Mouse (Mus musculus) kidney, embryonic 16.5 days (tissue): ENCODE data around the gene Kansl2. TPM values are rescaled to one million over a fixed set of nuclear protein-coding genes. Genes with fewer than 3 reads are reported as not detected.

Source experiments
- ATAC-seq: fragments of 200-750 bp; cut with Nextera tagmentation; 2 replicates; pipeline ENCODE4 v1.8.0; 2017; ENCODE audit warnings: moderate TSS enrichment; ENCODE audit not compliant: low FRiP score, low TSS enrichment
- H3K27ac ChIP-seq: fragments of 300-500 bp; sonication (generic); 2 replicates; pipeline ENCODE4 v1.5.1; 2014; ENCODE audit warnings: low read length
- H3K27me3 ChIP-seq: fragments of 300-500 bp; sonication (generic); 2 replicates; pipeline ENCODE4 v1.6.1; 2014; ENCODE audit warnings: low read length, control low read depth, mixed read lengths; ENCODE audit not compliant: insufficient read depth
- H3K36me3 ChIP-seq: fragments of 300-500 bp; sonication (generic); 2 replicates; pipeline ENCODE4 v1.6.1; 2014; ENCODE audit warnings: low read length, control low read depth, mixed read lengths; ENCODE audit not compliant: insufficient read depth
- H3K4me1 ChIP-seq: fragments of 300-500 bp; sonication (generic); 2 replicates; pipeline ENCODE4 v1.6.1; 2014; ENCODE audit warnings: low read length, control low read depth, mixed read lengths; ENCODE audit not compliant: insufficient read depth
- H3K4me2 ChIP-seq: fragments of 300-500 bp; sonication (generic); replicated peaks from 2 replicates; pipeline ENCODE4 v1.6.1; 2014; ENCODE audit warnings: low read depth, low read length
- H3K4me3 ChIP-seq: fragments of 300-500 bp; sonication (generic); 2 replicates; pipeline ENCODE4 v1.5.1; 2014; ENCODE audit warnings: mild to moderate bottlenecking, low read length
- H3K9ac ChIP-seq: fragments of 300-500 bp; sonication (generic); replicated peaks from 2 replicates; pipeline ENCODE4 v1.6.1; 2014; ENCODE audit warnings: low read length
- H3K9me3 ChIP-seq: fragments of 300-500 bp; sonication (generic); 2 replicates; pipeline ENCODE4 v1.6.1; 2016; ENCODE audit warnings: low read length, control low read depth
- WGBS: fragments of 180-500 bp; shearing (Covaris S2); extraction: QIAGEN DNeasy Blood & Tissue Kit; methylation state at CpG from one replicate; pipeline ENCODE4 v1.1.7; 2014; 5-methylcytosine and 5-hydroxymethylcytosine counted together
- polyA plus RNA-seq: library from polyadenylated mRNA; unstranded; fragments of >200 nt; fragmentation: Nextera tagmentation; extraction: Ambion mirVana; gene quantifications from 2 replicates; pipeline ENCODE4 v1.2.1, GENCODE M21; 2015

Kansl2 gene
- polyA plus RNA-seq, 1 experiment from 2014 or later, result 113 TPM

- ATAC-seq, result 0 out of 2 replicates have a peak, but pooled peaks have one; percentile 17
- Histone ChIP-seq H3K9me3 (no peaks in the 10 kb centered on the region), H3K4me3 (peak overlapping the region; percentile 99), H3K36me3 (peaks cover 3% of the 10 kb centered on the region), H3K9ac (peak overlapping the region; percentile 93), H3K4me2 (peak overlapping the region; percentile 88), H3K27ac (peak overlapping the region; percentile 97), H3K4me1 (peaks cover 26% of the 10 kb centered on the region), H3K27me3 (no peaks in the 10 kb centered on the region)
- WGBS, result 4% methylated on average over 22 of the region's 22 CpGs
Observed at GRCm38 (mm10) chr15:98568256-98569033, 34.4 kb upstream of the Kansl2 start.

DNA sequence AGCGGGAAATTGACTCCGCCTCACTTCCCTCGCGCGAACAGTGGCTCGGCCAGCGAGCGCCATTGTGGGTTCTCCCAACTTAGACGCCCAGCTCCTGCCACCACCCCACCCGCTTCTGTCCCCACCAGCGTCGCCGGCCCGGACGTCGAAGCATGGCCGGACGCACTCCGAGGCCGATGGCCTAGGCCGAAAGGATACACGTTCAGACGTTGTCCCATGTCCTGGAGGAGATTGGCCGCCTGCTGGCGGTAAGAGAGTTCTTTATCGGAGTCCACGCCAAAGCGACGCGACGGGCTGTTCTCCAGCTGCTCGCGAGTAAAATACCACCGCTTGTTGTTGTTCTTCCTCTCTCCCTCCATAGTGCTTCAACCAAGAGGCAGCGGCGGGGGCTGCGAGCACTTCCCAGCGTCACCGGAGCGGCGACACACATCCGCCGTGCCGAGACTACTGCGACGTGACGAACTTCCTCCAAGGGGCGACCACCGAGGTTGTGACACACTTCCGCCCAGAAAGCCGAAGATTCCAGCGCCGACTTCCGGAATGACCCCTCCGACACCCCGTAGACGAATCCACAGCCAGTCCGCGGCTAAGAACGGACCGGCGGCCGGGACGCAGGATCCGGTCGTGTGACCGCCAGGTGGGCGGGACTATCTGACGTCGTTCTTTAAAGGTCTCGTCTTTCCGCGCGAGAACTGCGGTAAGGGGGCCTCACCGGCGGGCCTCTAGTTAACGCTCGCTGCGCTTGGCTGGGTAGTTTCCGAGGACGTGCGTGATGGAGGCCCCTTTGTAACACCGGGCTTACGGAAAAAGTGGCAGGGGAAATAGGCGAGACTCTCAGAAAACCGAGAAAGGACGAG lies 33.4 kb upstream of the Kansl2 start:
- Histone ChIP-seq H3K4me2 (peak overlapping the region; percentile 94), H3K36me3 (peaks cover 12% of the 10 kb centered on the region), H3K27me3 (no peaks in the 10 kb centered on the region), H3K27ac (peak overlapping the region; percentile 98), H3K9ac (peak overlapping the region; percentile 96), H3K4me3 (peak overlapping the region; percentile 99), H3K4me1 (peaks cover 26% of the 10 kb centered on the region), H3K9me3 (no peaks in the 10 kb centered on the region)
- ATAC-seq, result peak; percentile 96
- WGBS, result under 1% methylated on average over 88 of the region's 88 CpGs

- H3K27ac ChIP-seq, result peak overlapping the region; percentile 98
- under 1% methylated on average over 15 of the region's 15 CpGs for WGBS
- no peaks in the 10 kb centered on the region for H3K27me3 ChIP-seq
- no peak for ATAC-seq
- peak overlapping the region; percentile 96 for H3K9ac ChIP-seq
- H3K9me3 ChIP-seq, result no peaks in the 10 kb centered on the region
- H3K4me1 ChIP-seq, result peaks cover 26% of the 10 kb centered on the region
- H3K36me3 ChIP-seq, result peaks cover 13% of the 10 kb centered on the region
- peak overlapping the region; percentile 99 for H3K4me3 ChIP-seq
- peak overlapping the region; percentile 94 for H3K4me2 ChIP-seq
Observed at GRCm38 (mm10) chr15:98566973-98567277, 32.9 kb upstream of the Kansl2 start.

GRCm38 (mm10) chr15:98557186-98557585 lies 23.1 kb upstream of the Kansl2 start:
- Histone ChIP-seq H3K36me3 (peaks cover 44% of the 10 kb centered on the region), H3K9ac (no peak overlapping the region), H3K4me2 (no peak overlapping the region), H3K27ac (no peak overlapping the region), H3K27me3 (no peaks in the 10 kb centered on the region), H3K4me3 (no peak overlapping the region), H3K9me3 (no peaks in the 10 kb centered on the region), H3K4me1 (no peaks in the 10 kb centered on the region)
- ATAC-seq, result no peak
- WGBS, result 91% methylated on average over 5 of the region's 5 CpGs

DNA sequence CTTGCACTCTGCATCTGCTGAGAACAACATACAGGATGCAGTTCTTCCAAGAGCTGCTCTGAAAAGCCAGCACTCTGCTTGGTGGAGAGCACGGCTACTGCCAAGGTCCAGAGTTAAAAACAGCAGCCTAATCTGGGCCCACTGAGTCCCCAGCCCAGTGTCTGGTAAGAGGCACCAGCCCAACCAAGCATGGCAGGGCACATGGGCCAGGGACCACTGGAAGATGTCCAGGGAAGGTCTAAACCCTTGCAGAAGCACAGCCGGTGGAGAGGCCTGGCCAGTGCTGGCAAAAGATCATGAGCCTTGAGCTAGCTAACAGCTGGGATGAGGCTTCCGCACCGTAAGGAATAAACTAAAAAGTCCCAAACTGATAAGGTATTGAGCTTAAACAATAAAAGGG lies 21.8 kb upstream of the Kansl2 start:
- no peak overlapping the region for H3K4me3 ChIP-seq
- no peaks in the 10 kb centered on the region for H3K27me3 ChIP-seq
- no peak overlapping the region for H3K27ac ChIP-seq
- H3K4me1 ChIP-seq, result no peaks in the 10 kb centered on the region
- peaks cover 52% of the 10 kb centered on the region for H3K36me3 ChIP-seq
- no peak overlapping the region for H3K9ac ChIP-seq
- ATAC-seq, result no peak
- WGBS, result 94% methylated on average over 4 of the region's 4 CpGs
- H3K9me3 ChIP-seq, result no peaks in the 10 kb centered on the region
- H3K4me2 ChIP-seq, result no peak overlapping the region

GRCm38 (mm10) chr15:98552758-98553157 lies 18.7 kb upstream of the Kansl2 start:
- H3K9me3 ChIP-seq, result no peaks in the 10 kb centered on the region
- no peaks in the 10 kb centered on the region for H3K27me3 ChIP-seq
- H3K27ac ChIP-seq, result no peak overlapping the region
- no peak overlapping the region for H3K4me2 ChIP-seq
- ATAC-seq, result no peak
- peaks cover 45% of the 10 kb centered on the region for H3K36me3 ChIP-seq
- 94% methylated on average over 2 of the region's 2 CpGs for WGBS
- no peak overlapping the region for H3K9ac ChIP-seq
- no peaks in the 10 kb centered on the region for H3K4me1 ChIP-seq
- no peak overlapping the region for H3K4me3 ChIP-seq

GRCm38 (mm10) chr15:98546843-98547242 lies 12.8 kb upstream of the Kansl2 start:
- Histone ChIP-seq H3K9ac (no peak overlapping the region), H3K4me2 (no peak overlapping the region), H3K27ac (no peak overlapping the region), H3K4me3 (no peak overlapping the region), H3K9me3 (no peaks in the 10 kb centered on the region), H3K27me3 (no peaks in the 10 kb centered on the region), H3K4me1 (no peaks in the 10 kb centered on the region), H3K36me3 (peaks cover 66% of the 10 kb centered on the region)
- WGBS, result 89% methylated on average over 5 of the region's 5 CpGs
- no peak for ATAC-seq

DNA sequence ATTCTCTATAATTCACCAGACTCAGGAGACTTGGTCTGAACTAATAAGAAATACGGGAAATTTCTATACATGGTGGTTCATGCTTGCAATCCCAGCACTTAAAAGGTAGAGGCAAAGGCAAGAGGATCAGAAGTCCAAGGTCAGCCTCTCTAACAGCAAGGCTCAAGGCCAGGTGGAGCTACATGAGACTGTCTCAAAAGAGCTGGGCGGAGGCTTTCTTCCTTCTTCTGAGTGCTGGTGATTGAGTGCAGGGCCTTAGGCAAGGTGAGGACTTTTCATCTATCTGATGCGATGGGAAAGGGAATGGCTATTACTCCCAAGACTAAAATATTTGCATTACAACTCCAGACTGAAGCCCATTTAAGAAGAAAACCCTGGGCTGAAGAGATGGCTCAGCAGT lies 11.1 kb upstream of the Kansl2 start:
- Histone ChIP-seq H3K27me3 (no peaks in the 10 kb centered on the region), H3K9ac (no peak overlapping the region), H3K4me1 (no peaks in the 10 kb centered on the region), H3K27ac (no peak overlapping the region), H3K36me3 (peaks cover 55% of the 10 kb centered on the region), H3K4me3 (no peak overlapping the region), H3K4me2 (no peak overlapping the region), H3K9me3 (no peaks in the 10 kb centered on the region)
- 87% methylated on average over 3 of the region's 3 CpGs for WGBS
- ATAC-seq, result no peak

GRCm38 (mm10) chr15:98543341-98543740 lies 9.3 kb upstream of the Kansl2 start:
- H3K4me3 ChIP-seq, result no peak overlapping the region
- no peaks in the 10 kb centered on the region for H3K9me3 ChIP-seq
- 54% methylated on average over 4 of the region's 4 CpGs for WGBS
- peaks cover 50% of the 10 kb centered on the region for H3K36me3 ChIP-seq
- no peak overlapping the region for H3K4me2 ChIP-seq
- no peak overlapping the region for H3K27ac ChIP-seq
- no peak for ATAC-seq
- no peaks in the 10 kb centered on the region for H3K27me3 ChIP-seq
- H3K4me1 ChIP-seq, result no peaks in the 10 kb centered on the region
- no peak overlapping the region for H3K9ac ChIP-seq

GRCm38 (mm10) chr15:98541064-98541463 lies 7.0 kb upstream of the Kansl2 start:
- H3K4me2 ChIP-seq, result no peak overlapping the region
- 84% methylated on average over 6 of the region's 6 CpGs for WGBS
- no peaks in the 10 kb centered on the region for H3K27me3 ChIP-seq
- no peak for ATAC-seq
- H3K4me3 ChIP-seq, result no peak overlapping the region
- H3K4me1 ChIP-seq, result no peaks in the 10 kb centered on the region
- no peak overlapping the region for H3K27ac ChIP-seq
- H3K36me3 ChIP-seq, result peaks cover 40% of the 10 kb centered on the region
- no peaks in the 10 kb centered on the region for H3K9me3 ChIP-seq
- H3K9ac ChIP-seq, result no peak overlapping the region
